Mouse (Mus musculus) heart, embryonic 13.5 days (tissue): ENCODE results near the gene Adamts5. TPM values are rescaled to one million over a fixed set of nuclear protein-coding genes. Genes with fewer than 3 reads are reported as not detected.

ENCODE experiments used
- ATAC-seq: fragments of 200-750 bp; cut with Nextera tagmentation; 2 replicates; pipeline ENCODE4 v1.8.0; 2017; ENCODE audit warnings: moderate TSS enrichment; ENCODE audit not compliant: insufficient number of reproducible peaks, low FRiP score, low TSS enrichment; ENCODE audit errors: extremely low read depth
- H3K27ac ChIP-seq: fragments of 300-500 bp; sonication (generic); replicated peaks from 2 replicates; pipeline ENCODE4 v1.5.1; 2015; ENCODE audit warnings: moderate library complexity, mild to moderate bottlenecking, inconsistent platforms
- H3K27me3 ChIP-seq: fragments of 300-500 bp; sonication (generic); replicated peaks from 2 replicates; pipeline ENCODE4 v1.6.1; 2015; ENCODE audit warnings: mild to moderate bottlenecking, inconsistent platforms
- H3K36me3 ChIP-seq: fragments of 300-500 bp; sonication (generic); 2 replicates; pipeline ENCODE4 v1.6.1; 2015; ENCODE audit warnings: mild to moderate bottlenecking, inconsistent platforms
- H3K4me1 ChIP-seq: fragments of 300-500 bp; sonication (generic); 2 replicates; pipeline ENCODE4 v1.6.1; 2015; ENCODE audit warnings: inconsistent platforms
- H3K4me2 ChIP-seq: fragments of 300-500 bp; sonication (generic); 2 replicates; pipeline ENCODE4 v1.6.1; 2015; ENCODE audit warnings: inconsistent platforms, mild to moderate bottlenecking, moderate library complexity
- H3K4me3 ChIP-seq: fragments of 300-500 bp; sonication (generic); 2 replicates; pipeline ENCODE4 v1.5.1; 2015; ENCODE audit warnings: moderate library complexity, mild to moderate bottlenecking, inconsistent platforms
- H3K9ac ChIP-seq: fragments of 300-500 bp; sonication (generic); 2 replicates; pipeline ENCODE4 v1.6.1; 2015; ENCODE audit warnings: inconsistent platforms, mild to moderate bottlenecking, moderate library complexity
- H3K9me3 ChIP-seq: fragments of 300-500 bp; sonication (generic); 2 replicates; pipeline ENCODE4 v1.6.1; 2016; ENCODE audit warnings: inconsistent platforms
- WGBS: fragments of 180-500 bp; shearing (Covaris S2); methylation state at CpG from one replicate; pipeline ENCODE4 v1.1.7; 2015; ENCODE audit warnings: mixed read lengths; 5-methylcytosine and 5-hydroxymethylcytosine counted together
- polyA plus RNA-seq: library from polyadenylated mRNA; unstranded; fragments of >200 nt; fragmentation: Nextera tagmentation; extraction: Ambion mirVana; gene quantifications from 2 replicates; pipeline ENCODE4 v1.2.1, GENCODE M21; 2015

Gene Adamts5
- polyA plus RNA-seq, 1 experiment from 2014 or later = 4.4 TPM

- H3K27me3 ChIP-seq = no peaks in the 10 kb centered on the region
- 44% methylated on average over 5 of the region's 5 CpGs for WGBS
- no peaks in the 10 kb centered on the region for H3K9me3 ChIP-seq
- no peak overlapping the region for H3K4me2 ChIP-seq
- no peak overlapping the region for H3K27ac ChIP-seq
- H3K4me3 ChIP-seq = no peak overlapping the region
- H3K4me1 ChIP-seq = 0 out of 2 replicates have a peak, but pooled peaks cover 4% of the 10 kb centered on the region
- H3K9ac ChIP-seq = no peak overlapping the region
- H3K36me3 ChIP-seq = no peaks in the 10 kb centered on the region
- no peak for ATAC-seq
Measured at GRCm38 (mm10) chr16:85819808-85820458, 81.7 kb downstream of the Adamts5 start.

- Histone ChIP-seq H3K27ac (no peak overlapping the region), H3K4me2 (no peak overlapping the region), H3K4me3 (no peak overlapping the region), H3K36me3 (no peaks in the 10 kb centered on the region), H3K9me3 (no peaks in the 10 kb centered on the region), H3K4me1 (no peaks in the 10 kb centered on the region), H3K9ac (no peak overlapping the region), H3K27me3 (no peaks in the 10 kb centered on the region)
- no peak for ATAC-seq
- WGBS = 85% methylated on average over 2 of the region's 2 CpGs
Measured at GRCm38 (mm10) chr16:85814116-85814515, 87.5 kb downstream of the Adamts5 start.

GRCm38 (mm10) chr16:85807626-85808025, 94.0 kb downstream of the Adamts5 start:
- H3K27me3 ChIP-seq = no peaks in the 10 kb centered on the region
- H3K4me1 ChIP-seq = peaks cover 18% of the 10 kb centered on the region
- H3K4me3 ChIP-seq = no peak overlapping the region
- H3K9me3 ChIP-seq = no peaks in the 10 kb centered on the region
- no peaks in the 10 kb centered on the region for H3K36me3 ChIP-seq
- peak overlapping the region; percentile 55 for H3K4me2 ChIP-seq
- 0 out of 2 replicates have a peak overlapping the region, but pooled peaks have one; percentile 32 for H3K27ac ChIP-seq
- no peak for ATAC-seq
- H3K9ac ChIP-seq = no peak overlapping the region
- WGBS = 30% methylated on average over 2 of the region's 2 CpGs

- Histone ChIP-seq H3K27ac (0 out of 2 replicates have a peak overlapping the region, but pooled peaks have one; percentile 32), H3K4me2 (peak overlapping the region; percentile 55), H3K9me3 (no peaks in the 10 kb centered on the region), H3K9ac (no peak overlapping the region), H3K4me1 (peaks cover 18% of the 10 kb centered on the region), H3K36me3 (no peaks in the 10 kb centered on the region), H3K27me3 (no peaks in the 10 kb centered on the region), H3K4me3 (no peak overlapping the region)
- 20% methylated on average over 3 of the region's 3 CpGs for WGBS
- no peak for ATAC-seq
Measured at GRCm38 (mm10) chr16:85807072-85807471, 94.6 kb downstream of the Adamts5 start.

Other genes with a start within 250 kb of the Adamts5 start
- gene Adamts1, start 98.7 kb downstream of the Adamts5 start, polyA plus RNA-seq = 52.0 and 53.6 TPM in 2 replicates